Mouse (Mus musculus): Measurements from ENCODE around the gene Igf2bp2.

DNA sequence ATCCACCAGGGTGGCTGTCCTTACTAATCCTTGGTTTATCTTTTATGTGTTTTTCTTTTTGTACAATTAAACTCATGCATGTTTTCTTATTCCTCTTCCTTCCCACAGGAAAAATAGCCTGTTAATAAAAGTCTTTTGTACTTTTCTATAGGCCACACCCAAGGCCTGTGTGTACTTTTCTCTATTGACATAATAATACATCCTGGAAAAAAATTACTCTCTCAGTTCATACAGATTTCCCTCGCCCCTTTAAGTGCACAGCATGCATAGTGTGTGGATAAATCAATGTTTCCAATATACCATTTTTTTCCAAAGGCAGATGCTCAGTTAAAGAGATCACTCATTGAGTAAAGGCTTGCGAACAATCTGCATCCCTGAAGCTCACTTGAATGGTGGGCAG lies 14.9 kb upstream of the Igf2bp2 start:
- TF ChIP-seq POLR2A (IDR thresholded peaks at IDR 0.05; ENCODE audit: insufficient read depth, low read length) = no peak
- TF ChIP-seq CTCF (IDR thresholded peaks at IDR 0.05; ENCODE audit: low read depth, low read length) = no peak
- no peak for TF ChIP-seq EP300 (IDR thresholded peaks at IDR 0.05; ENCODE audit: insufficient read depth, low read depth, low read length)

All from ES-Bruce4 (cell line).